Mouse (Mus musculus) mouse trophoblast stem cell (cell line): ENCODE data around the gene 4930404N11Rik.

Source experiments
- in situ Hi-C, 2 experiments: fragments of 300-500 bp; cut with MseI, MboI; formaldehyde crosslinking; loops; 2 replicates in 1 of 2; 3 replicates in 1 of 2; pipeline ENCODE4 v1.15.1; 2025

The 4930404N11Rik gene

GRCm38 (mm10) chr10:81355533-81355932, 10.1 kb downstream of the 4930404N11Rik start:
- in situ Hi-C loops, result no loop called here

GRCm38 (mm10) chr10:81354738-81355477, 10.7 kb downstream of the 4930404N11Rik start:
- in situ Hi-C loops, result no loop called here

GRCm38 (mm10) chr10:81351678-81352291, 13.8 kb downstream of the 4930404N11Rik start:
- in situ Hi-C loops, result no loop called here

GRCm38 (mm10) chr10:81350351-81351063, 15.1 kb downstream of the 4930404N11Rik start, which contains the start of gene Hmg20b:
Gene Hmg20b (minus strand): TSS chr10:81350480.
- in situ Hi-C loops, result no loop called here

GRCm38 (mm10) chr10:81349961-81350350, 15.7 kb downstream of the 4930404N11Rik start:
- in situ Hi-C loops, result no loop called here

GRCm38 (mm10) chr10:81349146-81349545, 16.5 kb downstream of the 4930404N11Rik start:
- in situ Hi-C loops, result no loop called here

- in situ Hi-C loops, result no loop called here
These were observed 19.1 kb downstream of the 4930404N11Rik start for GRCm38 (mm10) chr10:81346453-81347067.

- in situ Hi-C loops, result no loop called here
These were observed 20.5 kb downstream of the 4930404N11Rik start for GRCm38 (mm10) chr10:81345162-81345534.

- in situ Hi-C loops, result loop anchor here (5.0 kb wide), 1 partner anchor 57 kb away; no protein-coding TSS in a partner anchor
These were observed 21.0 kb downstream of the 4930404N11Rik start for GRCm38 (mm10) chr10:81344421-81345161.

- in situ Hi-C loops, result loop anchor here (5.0 kb wide), 1 partner anchor 56 kb away; no protein-coding TSS in a partner anchor
These were observed 22.7 kb downstream of the 4930404N11Rik start, which contains the start of gene Gipc3 for GRCm38 (mm10) chr10:81342686-81343505. Gene Gipc3 (minus strand): TSS chr10:81343266.

GRCm38 (mm10) chr10:81341333-81341949, 24.2 kb downstream of the 4930404N11Rik start:
- in situ Hi-C loops, result loop anchor here (5.0 kb wide), 1 partner anchor 54 kb away; no protein-coding TSS in a partner anchor

GRCm38 (mm10) chr10:81340551-81341332, 24.9 kb downstream of the 4930404N11Rik start:
- in situ Hi-C loops, result loop anchor here (5.0 kb wide), 1 partner anchor 53 kb away; no protein-coding TSS in a partner anchor

- in situ Hi-C loops, result no loop called here
These were observed 29.1 kb downstream of the 4930404N11Rik start for GRCm38 (mm10) chr10:81336558-81336957.

- in situ Hi-C loops, result no loop called here
These were observed 29.9 kb downstream of the 4930404N11Rik start for GRCm38 (mm10) chr10:81335393-81336340.

- in situ Hi-C loops, result no loop called here
These were observed 31.3 kb downstream of the 4930404N11Rik start for GRCm38 (mm10) chr10:81334324-81334723.

GRCm38 (mm10) chr10:81332277-81332676, 33.3 kb downstream of the 4930404N11Rik start:
- in situ Hi-C loops, result no loop called here

- in situ Hi-C loops, result no loop called here
These were observed 35.6 kb downstream of the 4930404N11Rik start for GRCm38 (mm10) chr10:81330007-81330406.
